Mouse (Mus musculus): ENCODE measurements around the gene Pde4b.

DNA sequence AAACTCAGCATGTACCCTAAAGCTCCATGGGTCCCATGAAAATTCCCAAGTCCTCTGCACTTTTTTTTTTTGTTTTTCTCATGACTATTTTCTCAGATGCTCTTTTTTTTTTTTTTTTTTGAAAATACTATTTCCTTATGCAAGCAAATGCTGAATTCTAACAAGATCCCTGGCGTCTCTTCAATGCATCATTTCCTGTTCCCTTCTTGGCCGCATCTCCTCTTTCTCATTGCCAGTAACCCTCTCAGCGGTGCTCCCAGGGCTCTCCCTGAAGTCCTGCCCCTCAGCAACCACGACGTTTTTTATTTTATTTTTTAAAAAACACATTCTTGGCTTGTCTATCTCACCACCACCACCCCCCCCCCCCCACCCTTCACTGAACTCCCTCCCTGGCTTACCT, 408.1 kb downstream of the Pde4b start:
- TF ChIP-seq CTCF (IDR thresholded peaks at IDR 0.05; ENCODE audit: low read depth, low read length): no peak
- TF ChIP-seq GATA2 (IDR thresholded peaks at IDR 0.05; ENCODE audit: borderline replicate concordance, low read depth, low read length): no peak
- no peak for TF ChIP-seq GATA1 (IDR thresholded peaks at IDR 0.05; ENCODE audit: borderline replicate concordance, low read length)
